Mouse (Mus musculus) CH12.LX (cell line): Measurements from ENCODE around the gene Hmgcr. TPM values are rescaled to one million over a fixed set of nuclear protein-coding genes. Genes with fewer than 3 reads are reported as not detected.

ENCODE experiments used
- DNase-seq: peaks from one replicate; pipeline ENCODE4 v3.0.0-alpha.2; 2013; ENCODE audit errors: extremely low read depth
- H3K27ac ChIP-seq: 2 replicates; pipeline ENCODE4 v1.5.1; 2012; ENCODE audit warnings: low read depth, mild to moderate bottlenecking, control low read depth, moderate library complexity; ENCODE audit not compliant: insufficient read depth
- H3K27me3 ChIP-seq: replicated peaks from 2 replicates; pipeline ENCODE3; 2012; ENCODE audit warnings: inconsistent platforms
- H3K36me3 ChIP-seq, 2 experiments: replicated peaks in 1 of 2; 2 replicates each; pipeline versions ENCODE3 to v1.6.1; 2012; ENCODE audit warnings: inconsistent platforms in 1 of 2, low read length in 1 of 2, mild to moderate bottlenecking in 1 of 2, mixed read lengths in 1 of 2, moderate library complexity in 1 of 2; ENCODE audit not compliant: control insufficient read depth in 1 of 2, insufficient read depth in 1 of 2
- H3K4me1 ChIP-seq, 2 experiments: 2 replicates each; pipeline ENCODE4 v1.6.1; 2012; ENCODE audit warnings: inconsistent platforms in 1 of 2, moderate library complexity in 1 of 2; ENCODE audit not compliant: insufficient read depth in 2 of 2, control insufficient read depth in 1 of 2
- H3K4me2 ChIP-seq: 2 replicates; pipeline ENCODE4 v1.6.1; 2012; ENCODE audit warnings: low read depth, mild to moderate bottlenecking, control low read depth; ENCODE audit not compliant: poor library complexity, insufficient read depth, severe bottlenecking
- H3K4me3 ChIP-seq, 3 experiments: fragments of 150-350 bp in 1 of 3; sonication (generic) in 1 of 3; replicated peaks in 1 of 3; 2 replicates each; pipeline versions ENCODE3 to v1.5.1; 2011 to 2012; ENCODE audit warnings: low read depth in 2 of 3, low read length in 2 of 3, mild to moderate bottlenecking in 2 of 3, moderate library complexity in 2 of 3, control low read depth in 1 of 3, improper control_type of control experiment in 1 of 3, inconsistent platforms in 1 of 3, mixed read lengths in 1 of 3; ENCODE audit not compliant: poor library complexity in 1 of 3
- H3K79me2 ChIP-seq: replicated peaks from 2 replicates; pipeline ENCODE4 v1.6.1; 2012; ENCODE audit warnings: mild to moderate bottlenecking, moderate library complexity; ENCODE audit not compliant: control insufficient read depth, poor library complexity, insufficient read depth, severe bottlenecking; ENCODE audit errors: extremely low read depth
- H3K9ac ChIP-seq: 2 replicates; pipeline ENCODE4 v1.6.1; 2012; ENCODE audit warnings: low read depth, mild to moderate bottlenecking, control low read depth, moderate library complexity; ENCODE audit not compliant: insufficient read depth
- H3K9me3 ChIP-seq: replicated peaks from 2 replicates; pipeline ENCODE3; 2012; ENCODE audit warnings: low read length, inconsistent platforms, mixed read lengths
- BHLHE40 ChIP-seq: IDR thresholded peaks from 2 replicates; pipeline ENCODE4 v1.6.1; 2011; ENCODE audit warnings: mild to moderate bottlenecking, low read depth, low read length, improper control_type of control experiment
- CHD1 ChIP-seq: IDR thresholded peaks from 2 replicates; pipeline ENCODE4 v1.6.1; 2012; ENCODE audit warnings: low read depth, low read length, improper control_type of control experiment, inconsistent platforms
- CHD2 ChIP-seq: IDR thresholded peaks from 2 replicates; pipeline ENCODE4 v1.6.1; 2011; ENCODE audit warnings: low read length, improper control_type of control experiment
- ELF1 ChIP-seq: IDR thresholded peaks from 2 replicates; pipeline ENCODE4 v1.6.1; 2014; ENCODE audit warnings: low read depth, mild to moderate bottlenecking, inconsistent platforms, low read length, improper control_type of control experiment
- ETS1 ChIP-seq: conservative IDR thresholded peaks from 2 replicates; pipeline ENCODE4 v1.6.1; 2012; ENCODE audit warnings: low read depth, mild to moderate bottlenecking, inconsistent platforms, low read length, improper control_type of control experiment, moderate library complexity
- JUN ChIP-seq: IDR thresholded peaks from 2 replicates; pipeline ENCODE4 v1.6.1; 2011; ENCODE audit warnings: low read depth, mild to moderate bottlenecking, low read length, improper control_type of control experiment, moderate library complexity; ENCODE audit not compliant: insufficient read depth
- KAT2A ChIP-seq: IDR thresholded peaks from 2 replicates; pipeline ENCODE4 v1.6.1; 2012; ENCODE audit warnings: low read length, improper control_type of control experiment, inconsistent platforms; ENCODE audit not compliant: insufficient replicate concordance
- MAFK ChIP-seq: IDR thresholded peaks from 2 replicates; pipeline ENCODE4 v1.6.1; 2011; ENCODE audit warnings: low read length, improper control_type of control experiment; ENCODE audit not compliant: insufficient replicate concordance
- MEF2A ChIP-seq: IDR thresholded peaks from 2 replicates; pipeline ENCODE4 v1.6.1; 2014; ENCODE audit warnings: low read depth, mild to moderate bottlenecking, inconsistent platforms, low read length, improper control_type of control experiment, borderline replicate concordance
- NRF1 ChIP-seq: IDR thresholded peaks from 2 replicates; pipeline ENCODE4 v1.6.1; 2014; ENCODE audit warnings: low read depth, mild to moderate bottlenecking, inconsistent platforms, low read length, improper control_type of control experiment, moderate library complexity
- POLR2A ChIP-seq: IDR thresholded peaks from 2 replicates; pipeline ENCODE4 v1.6.1; 2011; ENCODE audit warnings: low read depth, mild to moderate bottlenecking, improper control_type of control experiment, low read length
- POLR2AphosphoS2 ChIP-seq: IDR thresholded peaks from 2 replicates; pipeline ENCODE4 v1.6.1; 2011; ENCODE audit warnings: low read depth, low read length, improper control_type of control experiment
- SIN3A ChIP-seq: IDR thresholded peaks from 2 replicates; pipeline ENCODE4 v1.6.1; 2012; ENCODE audit warnings: low read length, improper control_type of control experiment, inconsistent platforms
- SMC3 ChIP-seq: IDR thresholded peaks from 2 replicates; pipeline ENCODE4 v1.6.1; 2011; ENCODE audit warnings: low read depth, low read length, improper control_type of control experiment
- TBP ChIP-seq: conservative IDR thresholded peaks from 2 replicates; pipeline ENCODE4 v1.6.1; 2011; ENCODE audit warnings: low read depth, low read length, improper control_type of control experiment
- TCF12 ChIP-seq: IDR thresholded peaks from 2 replicates; pipeline ENCODE4 v1.6.1; 2014; ENCODE audit warnings: low read depth, mild to moderate bottlenecking, inconsistent platforms, low read length, improper control_type of control experiment
- UBTF ChIP-seq: IDR thresholded peaks from 2 replicates; pipeline ENCODE4 v1.6.1; 2012; ENCODE audit warnings: low read depth, mild to moderate bottlenecking, inconsistent platforms, low read length, improper control_type of control experiment, moderate library complexity
- USF1 ChIP-seq: IDR thresholded peaks from 2 replicates; pipeline ENCODE4 v1.6.1; 2014; ENCODE audit warnings: low read depth, mild to moderate bottlenecking, inconsistent platforms, low read length, improper control_type of control experiment
- ZC3H11A ChIP-seq: IDR thresholded peaks from 2 replicates; pipeline ENCODE4 v1.6.1; 2012; ENCODE audit warnings: low read depth, mild to moderate bottlenecking, inconsistent platforms, low read length, improper control_type of control experiment
- ZKSCAN1 ChIP-seq: IDR thresholded peaks from 2 replicates; pipeline ENCODE4 v1.6.1; 2012; ENCODE audit warnings: low read depth, inconsistent platforms, low read length, improper control_type of control experiment, borderline replicate concordance
- ZNF384 ChIP-seq: IDR thresholded peaks from 2 replicates; pipeline ENCODE4 v1.6.1; 2012; ENCODE audit warnings: low read depth, low read length, improper control_type of control experiment, inconsistent platforms
- dilution Hi-C: fragments of 300-500 bp; cut with MboI; formaldehyde crosslinking; loops from 2 replicates; pipeline ENCODE4 v1.14.3; 2020; ENCODE audit warnings: low sequenced_read_pairs; ENCODE audit not compliant: extremely low pct_unique_long_range_greater_than_20kb, extremely low pct_ligation_motif_present
- in situ Hi-C: fragments of 300-500 bp; cut with MboI; formaldehyde crosslinking; loops from 3 replicates; pipeline ENCODE4 v1.14.3; 2019; ENCODE audit warnings: low sequenced_read_pairs, low pct_ligation_motif_present, low pct_unique_long_range_greater_than_20kb, mixed read lengths
- polyA plus RNA-seq: library from polyadenylated mRNA; unstranded; fragments of >175 nt; gene quantifications from 2 replicates; pipeline ENCODE4 v1.2.1, GENCODE M21; 2012; ENCODE audit warnings: low read depth; ENCODE audit not compliant: insufficient read length
- total RNA-seq, 2 experiments: library from RNA; depleted of rRNA; stranded (reverse); fragments of 300-350 nt in 1 of 2; fragments of >200 nt in 1 of 2; gene quantifications; 2 replicates each; pipeline ENCODE4 v1.2.3; 2012 to 2014

Gene Hmgcr
- total and polyA plus RNA-seq, 3 experiments = 71.6 to 118 (median 97.5) TPM

- in situ Hi-C loops (no loop called here), dilution Hi-C loops (no loop called here)
- TF ChIP-seq KAT2A (no peak), ZNF384 (peak; percentile 36; the same call in 1 of the 2 replicates)
- Histone ChIP-seq H3K9ac (no peak overlapping the region), H3K27ac (no peak overlapping the region), H3K4me1 (peaks cover 7 to 22% of the 10 kb centered on the region in 2 experiments), H3K9me3 (no peaks in the 10 kb centered on the region), H3K4me3 (no peak overlapping the region), H3K36me3 (no peaks in the 10 kb centered on the region), H3K79me2 (no peaks in the 10 kb centered on the region), H3K27me3 (no peaks in the 10 kb centered on the region), H3K4me2 (no peak overlapping the region)
- DNase-seq = no peak
Measured at GRCm38 (mm10) chr13:96681088-96681620, 10.4 kb upstream of the Hmgcr start.

DNA sequence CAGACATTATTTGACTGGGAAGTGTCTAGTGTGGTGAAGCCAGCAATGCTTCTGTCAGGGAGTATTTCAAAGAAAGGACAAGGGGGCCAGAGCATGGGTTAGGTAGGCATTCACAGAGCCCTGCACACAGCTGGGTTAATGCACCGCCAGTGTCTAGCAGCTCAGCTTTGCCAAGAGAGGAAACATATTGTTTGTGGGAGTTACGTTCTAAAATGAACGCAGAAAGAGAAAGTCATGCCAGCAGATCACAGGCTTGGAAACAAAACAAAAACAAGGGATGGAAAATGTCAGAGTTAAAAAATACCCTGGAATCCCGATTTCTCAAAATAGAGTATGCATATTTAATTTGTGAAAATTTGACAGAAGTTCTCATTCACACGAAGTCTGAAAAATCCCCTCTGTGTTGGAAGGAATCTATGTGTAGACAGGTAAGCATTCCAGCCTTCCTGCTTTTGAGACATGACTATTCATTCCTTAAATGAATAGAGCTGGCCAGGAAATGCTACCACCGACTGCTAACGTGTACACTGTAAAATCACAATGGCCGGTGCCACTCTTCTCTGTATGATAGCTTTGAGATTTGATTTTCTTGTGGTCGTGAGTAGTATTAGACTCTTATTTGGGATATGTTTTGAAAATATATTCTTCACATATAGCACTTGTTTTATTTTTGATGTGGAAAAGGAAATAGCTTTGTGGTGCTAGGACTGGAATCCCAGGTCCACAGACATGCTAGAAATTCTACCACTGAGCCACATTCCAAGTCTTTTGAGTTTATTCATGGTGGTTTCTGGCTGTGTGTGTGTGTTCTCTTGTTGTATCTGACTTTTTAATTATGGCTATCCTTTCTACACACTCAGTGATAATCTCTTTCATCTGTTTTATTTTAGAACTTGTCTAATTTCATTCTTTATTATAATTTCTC is 9.7 kb upstream of the Hmgcr start:
- TF ChIP-seq USF1 (no peak), CHD2 (no peak), SMC3 (no peak), ELF1 (no peak), POLR2AphosphoS2 (no peak), TCF12 (no peak), ETS1 (no peak), MAFK (no peak), NRF1 (no peak), ZKSCAN1 (no peak), JUN (no peak), ZC3H11A (no peak), SIN3A (no peak), BHLHE40 (no peak), MEF2A (no peak), TBP (no peak), CHD1 (no peak), POLR2A (no peak), UBTF (no peak)
- Histone ChIP-seq H3K4me1 (peaks cover 7 to 22% of the 10 kb centered on the region in 2 experiments), H3K4me2 (no peak overlapping the region), H3K9ac (no peak overlapping the region), H3K79me2 (no peaks in the 10 kb centered on the region), H3K9me3 (no peaks in the 10 kb centered on the region), H3K36me3 (no peaks in the 10 kb centered on the region), H3K4me3 (no peak overlapping the region), H3K27ac (no peak overlapping the region), H3K27me3 (no peaks in the 10 kb centered on the region)
- in situ Hi-C loops (no loop called here), dilution Hi-C loops (no loop called here)
- no peak for DNase-seq
